Mouse (Mus musculus) ovary, postnatal 10 days (tissue): ENCODE results near the gene Kcns3.

ENCODE experiments used
- DNase-seq: peaks from one replicate; pipeline ENCODE4 v3.0.0; 2022; ENCODE audit warnings: low spot score

The Kcns3 gene

GRCm38 (mm10) chr12:11151015-11151414 is at the start of gene Kcns3:
Gene Kcns3 (minus strand): TSS chr12:11151056.
- DNase-seq = no peak

DNA sequence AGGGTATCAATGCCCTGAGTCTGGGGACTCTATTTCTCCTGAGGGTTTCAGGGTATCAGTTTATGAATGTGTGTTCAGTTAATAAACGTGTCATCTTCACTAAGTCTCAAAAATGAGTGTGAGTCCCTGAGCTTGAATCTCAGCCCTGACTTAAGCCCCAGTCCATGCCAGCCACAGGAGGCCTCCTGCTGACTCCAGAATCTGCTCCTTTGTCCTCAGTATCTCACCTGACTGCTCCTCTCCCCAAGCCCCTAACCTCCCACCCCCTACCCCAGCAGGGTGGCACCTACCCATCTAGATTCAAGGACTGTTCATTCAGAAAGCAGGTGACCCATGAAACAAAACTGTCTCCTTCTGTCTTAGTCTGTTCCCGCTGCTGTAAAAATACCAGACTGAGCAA is 47.7 kb upstream of the Kcns3 start:
- no peak for DNase-seq

DNA sequence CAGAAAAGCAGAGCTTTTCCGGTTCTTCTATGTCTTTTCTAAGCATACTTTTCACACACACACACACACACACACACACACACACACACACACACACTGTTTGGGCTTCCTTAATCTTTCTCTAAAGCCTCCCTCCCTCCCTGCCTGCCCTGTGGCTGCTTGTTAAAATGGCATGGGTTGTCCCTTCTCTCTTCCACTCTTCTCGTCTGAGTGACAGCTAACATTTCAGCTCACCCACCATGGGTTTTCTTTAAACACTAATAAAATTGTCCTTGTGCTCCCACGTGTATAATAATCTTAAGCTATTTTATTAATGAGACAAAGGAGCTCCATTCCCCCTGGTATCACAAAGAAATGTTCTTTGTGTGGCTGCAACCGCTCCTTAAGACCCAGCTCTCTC is 47.2 kb upstream of the Kcns3 start:
- no peak for DNase-seq

DNA sequence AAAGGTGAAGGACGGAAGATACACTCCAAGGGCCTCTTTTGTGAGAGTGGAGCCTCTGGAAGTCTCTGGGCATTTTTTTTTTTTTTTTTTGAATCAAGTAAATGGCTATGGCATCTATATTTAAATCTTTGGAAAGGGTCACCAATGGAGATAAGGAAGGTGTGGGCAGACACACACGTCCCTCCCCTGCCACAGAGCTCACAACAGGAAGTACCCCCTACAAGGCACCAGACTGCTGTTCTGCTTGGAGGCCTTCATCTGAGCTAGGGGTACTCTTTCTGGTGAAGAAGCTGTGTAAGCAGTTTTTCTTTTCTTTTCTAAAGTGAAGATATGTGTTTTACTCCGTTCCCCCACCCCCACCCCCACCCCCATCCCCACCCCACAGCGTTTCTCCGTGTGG is 46.0 kb upstream of the Kcns3 start:
- no peak for DNase-seq

DNA sequence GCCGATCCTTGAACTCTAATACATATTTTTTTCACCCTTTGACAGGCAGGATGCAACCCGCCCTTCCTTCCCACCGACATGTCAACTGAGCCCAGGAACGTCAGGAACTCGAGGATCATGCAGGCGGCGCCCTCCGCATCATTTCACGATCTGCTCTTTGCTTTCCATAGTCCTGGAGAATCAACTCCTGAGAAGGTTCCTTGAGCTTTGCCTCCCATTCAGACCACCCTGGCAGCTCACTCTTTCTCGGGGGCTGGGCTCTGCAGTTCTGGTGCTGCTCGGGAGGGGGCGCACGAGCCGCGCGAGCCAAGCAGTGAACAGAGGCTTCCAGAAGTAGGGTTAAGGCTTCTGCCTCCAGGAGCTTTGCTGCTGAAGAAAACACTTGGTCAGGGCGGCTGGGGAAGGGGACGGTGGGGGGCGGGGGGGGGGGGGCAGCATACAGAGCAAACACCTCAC is 45.3 kb upstream of the Kcns3 start:
- DNase-seq = peak; percentile 70

DNA sequence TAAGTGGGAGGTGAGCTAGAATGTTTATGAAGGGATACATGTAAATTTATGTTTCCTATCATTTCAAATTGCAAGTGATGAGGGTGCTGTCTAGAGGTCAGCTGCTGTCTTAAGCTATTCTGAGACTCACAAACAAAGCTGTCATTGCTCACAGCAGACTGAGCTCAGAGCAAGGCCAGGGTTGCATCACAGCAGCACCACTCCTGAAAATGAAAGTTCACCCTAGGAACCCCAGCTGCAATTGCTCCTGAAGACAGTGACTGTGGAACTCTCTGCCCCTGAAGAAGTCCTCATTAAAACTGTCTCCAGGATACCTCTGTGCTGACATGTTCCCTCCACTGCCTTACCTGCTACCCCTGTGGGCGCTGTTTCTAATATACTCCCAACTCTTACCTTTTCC is 44.2 kb upstream of the Kcns3 start:
- DNase-seq = no peak

- peak; percentile 75 for DNase-seq
These were observed 27.8 kb upstream of the Kcns3 start for GRCm38 (mm10) chr12:11178486-11179154.

- no peak for DNase-seq
These were observed 26.8 kb upstream of the Kcns3 start for GRCm38 (mm10) chr12:11177408-11178394.

DNA sequence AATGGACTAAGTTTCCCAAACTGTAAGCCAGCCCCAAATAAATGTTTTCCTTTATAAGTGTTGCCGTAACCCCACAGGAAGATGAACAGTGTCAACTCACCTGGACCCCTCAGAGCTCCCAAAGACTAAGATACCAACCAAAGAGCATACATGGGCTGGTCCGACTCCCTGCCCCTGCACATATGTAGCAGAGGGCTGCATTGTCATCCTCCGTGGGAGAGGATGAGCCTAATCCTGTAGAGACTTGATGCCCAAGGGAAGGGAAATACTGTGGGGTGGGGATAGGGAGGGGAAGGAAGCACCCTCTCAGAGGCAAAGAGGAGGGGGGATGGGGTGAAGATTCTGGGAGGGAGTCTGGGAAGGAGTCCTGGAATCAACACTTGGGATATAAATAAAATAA is 7.8 kb upstream of the Kcns3 start:
- DNase-seq = no peak

DNA sequence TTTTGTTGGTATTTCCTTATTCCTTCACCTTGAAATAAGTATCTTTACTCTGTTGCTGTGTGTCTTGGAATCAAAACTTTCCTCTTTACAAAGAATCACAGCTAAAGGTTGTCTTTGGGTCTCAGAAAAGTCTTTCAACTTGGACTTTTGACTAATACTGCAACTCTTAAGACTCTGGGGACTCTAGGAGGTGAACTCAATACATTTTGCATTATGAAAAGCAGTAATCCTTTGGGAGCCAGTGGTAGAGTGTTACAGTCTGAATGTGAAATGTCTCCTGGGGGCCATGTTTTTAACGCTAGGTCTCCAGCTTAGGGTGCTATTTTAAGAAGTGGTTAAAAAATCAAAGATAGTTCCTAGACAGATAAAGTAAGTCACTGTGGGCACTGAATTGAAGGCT is 4.3 kb upstream of the Kcns3 start:
- no peak for DNase-seq

DNA sequence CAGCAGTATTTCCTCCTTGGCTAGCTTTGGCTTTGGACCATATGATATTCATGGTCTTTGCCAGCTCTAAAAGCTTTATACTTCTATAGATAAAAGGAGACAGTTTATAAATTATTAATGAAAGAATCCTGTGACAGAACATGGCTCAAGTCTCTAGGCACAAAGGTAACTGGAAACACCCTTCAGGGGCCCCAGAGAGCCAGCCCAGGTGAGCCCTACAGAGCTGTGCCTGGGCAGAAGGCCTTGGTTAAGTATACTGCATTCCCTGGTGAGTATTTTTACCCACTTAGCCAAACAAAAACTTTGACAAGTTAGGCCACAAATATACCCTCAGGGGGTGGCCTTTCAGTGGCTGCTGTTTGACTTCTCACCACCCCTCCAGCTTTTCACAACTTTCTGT is 2.7 kb upstream of the Kcns3 start:
- DNase-seq = no peak

DNA sequence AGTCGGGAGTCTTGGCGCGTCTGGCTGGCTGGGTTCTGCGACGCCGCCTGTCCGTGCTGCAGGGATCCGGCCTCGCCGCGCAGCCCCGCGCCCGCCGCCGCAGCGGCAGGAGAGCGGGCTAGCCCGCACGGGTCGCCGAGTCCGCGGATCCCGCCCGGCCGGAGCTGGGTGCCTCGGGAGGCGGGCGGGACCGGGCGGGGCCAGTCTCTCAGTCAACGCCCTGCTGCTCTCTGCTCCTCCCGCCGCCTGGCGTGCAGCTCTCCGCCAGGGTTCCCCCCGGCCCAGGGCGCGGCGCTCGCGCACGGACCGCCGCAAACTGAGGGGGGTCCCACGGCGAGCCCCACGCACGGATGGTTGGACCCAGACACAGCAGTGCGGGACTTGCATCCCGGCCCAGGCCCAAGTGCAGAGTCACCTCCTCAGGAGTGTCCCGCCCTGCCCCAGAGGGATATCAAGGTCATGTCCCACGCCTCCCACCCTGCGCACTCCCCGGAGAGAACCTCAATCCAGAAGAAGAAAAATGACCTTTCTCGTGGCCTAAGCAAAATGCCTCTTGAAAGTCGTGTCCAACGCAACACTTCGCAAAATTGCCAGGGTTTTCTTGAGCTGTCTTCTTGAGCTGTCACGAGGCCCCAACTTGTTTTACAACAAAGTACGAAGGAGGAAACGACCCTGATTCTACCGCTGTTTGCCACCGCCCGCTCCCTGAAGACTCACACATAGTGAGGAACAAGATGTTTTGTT is 492 bp downstream of the Kcns3 start:
- DNase-seq = peak; percentile 15

- peak; percentile 17 for DNase-seq
These were observed 1.2 kb downstream of the Kcns3 start for GRCm38 (mm10) chr12:11149421-11150191.

- DNase-seq = no peak
These were observed 1.8 kb downstream of the Kcns3 start for GRCm38 (mm10) chr12:11149121-11149420.

DNA sequence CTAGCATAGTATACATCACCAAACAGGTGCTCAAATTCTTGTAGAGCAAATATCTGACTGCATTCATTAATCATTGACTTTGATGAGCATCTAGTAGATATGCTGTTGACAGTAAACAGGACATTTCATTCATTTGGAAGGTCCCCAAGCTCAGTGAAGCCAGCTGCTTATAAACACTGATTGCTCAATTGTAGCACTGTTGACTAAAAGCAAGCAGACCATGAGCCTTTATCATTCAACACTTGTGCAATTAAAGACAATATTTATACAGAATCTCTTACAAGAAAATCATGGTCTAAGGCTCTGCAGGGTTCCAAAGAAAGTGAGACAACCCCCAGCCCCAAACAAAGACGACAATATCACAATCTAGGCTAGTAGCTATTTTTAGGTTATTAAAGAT is 6.0 kb downstream of the Kcns3 start:
- DNase-seq = no peak

GRCm38 (mm10) chr12:11132418-11132817 is 18.4 kb downstream of the Kcns3 start:
- no peak for DNase-seq

DNA sequence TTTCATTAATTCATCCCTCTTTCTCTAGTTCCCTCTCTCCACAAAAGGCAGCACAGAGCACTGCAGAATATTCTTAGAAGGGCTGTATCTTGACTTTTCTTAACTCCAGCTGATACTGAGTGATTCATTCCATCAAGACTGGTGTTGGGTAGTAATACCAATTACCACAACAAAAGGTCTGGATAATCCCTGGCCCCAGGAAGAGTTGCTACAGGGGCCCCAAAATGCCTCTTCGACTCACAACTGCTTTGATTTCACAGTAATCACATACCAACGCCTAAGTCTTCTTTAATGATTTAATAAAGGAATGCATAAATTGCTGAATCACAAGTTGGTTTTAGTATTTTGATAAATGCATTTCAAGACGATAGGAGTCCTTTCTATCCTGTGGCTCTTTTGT is 21.7 kb downstream of the Kcns3 start:
- DNase-seq = no peak

GRCm38 (mm10) chr12:11126186-11126759 is 24.6 kb downstream of the Kcns3 start:
- DNase-seq = no peak

- DNase-seq = no peak
These were observed 49.3 kb downstream of the Kcns3 start for GRCm38 (mm10) chr12:11101565-11101964.

DNA sequence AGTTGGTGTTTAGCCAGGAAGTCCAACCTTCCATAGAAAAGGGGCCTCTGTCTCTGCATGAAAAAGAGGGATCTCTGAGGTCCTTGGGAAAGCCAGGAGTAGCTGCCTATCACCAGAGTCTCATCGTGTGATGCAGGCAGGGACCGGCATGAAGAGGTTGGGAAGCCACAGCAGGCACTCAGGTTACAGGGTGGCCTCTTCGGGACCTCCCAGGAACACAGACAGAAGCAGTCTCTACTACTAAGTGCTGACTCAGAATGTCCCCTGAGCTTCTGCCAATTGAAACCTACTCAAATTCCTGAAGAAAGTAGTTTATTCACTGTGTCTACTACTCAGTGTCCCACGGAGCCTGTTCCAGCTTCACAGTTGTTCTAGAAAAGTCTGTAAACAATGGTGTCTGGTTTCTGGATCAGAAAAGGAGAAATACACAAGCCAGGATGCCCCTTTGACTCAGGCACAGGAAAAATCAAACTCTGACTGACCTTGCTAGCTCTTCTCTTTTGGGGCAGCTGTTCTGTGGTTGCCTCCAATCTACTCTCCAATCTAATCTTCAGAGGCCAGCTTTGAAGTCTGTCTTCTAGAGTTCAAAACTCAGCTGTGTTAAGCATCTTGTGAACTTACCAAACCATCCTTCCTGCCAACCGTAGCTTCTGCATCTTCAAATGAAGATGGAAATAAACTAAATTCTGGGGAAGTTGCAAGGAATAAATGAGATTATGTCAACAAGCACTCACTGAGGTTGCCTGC is 62.1 kb downstream of the Kcns3 start:
- DNase-seq = no peak

- DNase-seq = no peak
These were observed 64.0 kb downstream of the Kcns3 start for GRCm38 (mm10) chr12:11086866-11087265.
